Comparison of ENCODE assay signal across 8 mouse cellular contexts in the genomic region with DNA sequence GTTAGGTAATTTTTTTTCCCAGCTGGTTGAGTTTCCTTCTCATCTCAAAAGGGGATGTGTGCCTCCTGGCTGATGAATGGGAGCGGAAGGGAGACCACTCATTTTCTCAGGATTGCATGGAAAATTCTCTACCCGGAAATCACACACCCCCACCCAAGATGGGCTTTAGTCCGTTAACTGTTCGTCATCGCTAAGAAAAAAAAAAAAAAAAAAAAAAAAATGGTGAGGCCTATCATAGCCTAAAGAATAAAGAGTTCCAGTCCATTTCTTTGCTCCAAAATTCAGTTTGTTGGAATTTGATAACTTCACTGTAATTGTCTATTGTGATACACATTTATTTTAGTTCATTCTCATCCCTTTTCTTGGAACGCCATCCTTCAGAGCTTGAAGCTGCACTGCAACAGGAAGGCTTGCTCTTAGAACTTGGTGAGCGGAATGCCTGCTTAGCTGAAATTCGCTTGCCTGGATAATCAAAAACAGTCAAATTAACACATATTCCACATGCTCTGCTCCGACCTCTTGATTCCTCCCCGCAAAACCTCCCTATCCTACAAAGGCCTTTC. TPM values are rescaled to one million over a fixed set of nuclear protein-coding genes. Genes with fewer than 3 reads are reported as not detected.
DNase-seq lines count a peak whose midpoint lies in the region; ATAC-seq and TF ChIP-seq lines count a peak whose summit lies in the region.

No protein-coding gene starts in this region.

- intact Hi-C loops in left cerebral cortex, adult 2 months (cut with DNase I) = loop anchor here (2.0 to 10.0 kb wide), 2 partner anchors 129 to 257 kb away; partner anchors contain the start of gene Zc3h8
- intact Hi-C loops in left cerebral cortex, postnatal 25 days (cut with DNase I) = loop anchor here (10.0 kb wide), 1 partner anchor 427 kb away; no protein-coding TSS in a partner anchor

- no peaks in the 10 kb centered on the region for H3K27me3 ChIP-seq in embryonic facial prominence, embryonic 15.5 days
- H3K27me3 ChIP-seq in limb, embryonic 11.5 days (ENCODE audit: control insufficient read depth, insufficient read depth, low read length) = no peaks in the 10 kb centered on the region
- H3K27me3 ChIP-seq in neural tube, embryonic 14.5 days (ENCODE audit: control insufficient read depth, insufficient read depth, low read length) = no peaks in the 10 kb centered on the region

- peak overlapping the region; percentile 89 for H3K27ac ChIP-seq in left cerebral cortex, adult 2 months
- H3K27ac ChIP-seq in embryonic facial prominence, embryonic 15.5 days (replicated peaks) = peak overlapping the region; percentile 93
- peak overlapping the region; percentile 84; the same call in 1 of the 2 replicates for H3K27ac ChIP-seq in limb, embryonic 11.5 days (replicated peaks; ENCODE audit: low read depth, low read length)
- H3K27ac ChIP-seq in neural tube, embryonic 14.5 days (ENCODE audit: low read depth, low read length) = peak overlapping the region; percentile 89

- peaks cover 18% of the 10 kb centered on the region for H3K4me1 ChIP-seq in embryonic facial prominence, embryonic 15.5 days
- H3K4me1 ChIP-seq in limb, embryonic 11.5 days (ENCODE audit: control insufficient read depth, insufficient read depth, low read length) = peaks cover 6% of the 10 kb centered on the region
- H3K4me1 ChIP-seq in neural tube, embryonic 14.5 days (ENCODE audit: control insufficient read depth, insufficient read depth, low read length) = peaks cover 8% of the 10 kb centered on the region

- DNase-seq in left cerebral cortex, adult 2 months (ENCODE audit: extremely low spot score in 1 of 2, low spot score in 2 of 2) = no peak
- DNase-seq in left cerebral cortex, postnatal 25 days (ENCODE audit: low spot score in 2 of 2) = no peak
- no peak for DNase-seq in limb, embryonic 11.5 days (ENCODE audit: low spot score)
- no peak for DNase-seq in spleen, postnatal 14 days (ENCODE audit: low spot score in 2 of 2)
- no peak for DNase-seq in adrenal gland, postnatal 14 days
- DNase-seq in cerebellum, adult 11 months = no peak

- H3K4me3 ChIP-seq in left cerebral cortex, adult 2 months = peak overlapping the region; percentile 80
- peak overlapping the region; percentile 78 for H3K4me3 ChIP-seq in embryonic facial prominence, embryonic 15.5 days (replicated peaks)
- peak overlapping the region; percentile 90 for H3K4me3 ChIP-seq in limb, embryonic 11.5 days (ENCODE audit: low read depth, low read length)
- H3K4me3 ChIP-seq in neural tube, embryonic 14.5 days (ENCODE audit: low read depth, low read length) = peak overlapping the region; percentile 100

- WGBS in embryonic facial prominence, embryonic 15.5 days = 39% methylated on average over 10 of the region's 10 CpGs
- WGBS in limb, embryonic 11.5 days = 42% methylated on average over 10 of the region's 10 CpGs
- 48% methylated on average over 10 of the region's 10 CpGs for WGBS in neural tube, embryonic 14.5 days

- peak; percentile 78 for ATAC-seq in embryonic facial prominence, embryonic 15.5 days (ENCODE audit: insufficient number of reproducible peaks, low FRiP score, low TSS enrichment, low read depth)
- peak; percentile 80; the same call in 1 of the 2 replicates for ATAC-seq in limb, embryonic 11.5 days (ENCODE audit: insufficient number of reproducible peaks, low FRiP score, low TSS enrichment, low read depth)
- ATAC-seq in neural tube, embryonic 14.5 days (ENCODE audit: low read depth) = peak; percentile 89

- H3K36me3 ChIP-seq in embryonic facial prominence, embryonic 15.5 days = peaks cover 16% of the 10 kb centered on the region
- H3K36me3 ChIP-seq in limb, embryonic 11.5 days (ENCODE audit: control insufficient read depth, insufficient read depth, low read length) = 0 out of 2 replicates have a peak, but pooled peaks cover 4% of the 10 kb centered on the region
- H3K36me3 ChIP-seq in neural tube, embryonic 14.5 days (ENCODE audit: control insufficient read depth, insufficient read depth, low read length) = peaks cover 2% of the 10 kb centered on the region; the same call in 1 of the 2 replicates

- H3K4me2 ChIP-seq in embryonic facial prominence, embryonic 15.5 days (replicated peaks) = peak overlapping the region; percentile 63
- H3K4me2 ChIP-seq in limb, embryonic 11.5 days (ENCODE audit: low read depth, severe bottlenecking) = peak overlapping the region; percentile 49
- peak overlapping the region; percentile 75 for H3K4me2 ChIP-seq in neural tube, embryonic 14.5 days (ENCODE audit: low read depth, low read length)

- H3K9me3 ChIP-seq in embryonic facial prominence, embryonic 15.5 days (replicated peaks) = no peaks in the 10 kb centered on the region
- H3K9me3 ChIP-seq in limb, embryonic 11.5 days (ENCODE audit: control insufficient read depth, low read length) = no peaks in the 10 kb centered on the region
- H3K9me3 ChIP-seq in neural tube, embryonic 14.5 days (ENCODE audit: control insufficient read depth, low read length) = no peaks in the 10 kb centered on the region

- TF ChIP-seq CTCF in left cerebral cortex, adult 2 months (IDR thresholded peaks at IDR 0.05) = no peak

- no peak overlapping the region for H3K9ac ChIP-seq in embryonic facial prominence, embryonic 15.5 days
- peak overlapping the region; percentile 99 for H3K9ac ChIP-seq in limb, embryonic 11.5 days (ENCODE audit: low read length)
- H3K9ac ChIP-seq in neural tube, embryonic 14.5 days (replicated peaks; ENCODE audit: low read depth, low read length) = peak overlapping the region; percentile 95

RNA-seq across cellular contexts. Expression of gene Anapc1, which starts 0.4 kb away (rescaled TPM):
- total RNA-seq in left cerebral cortex, adult 2 months (2021) = 10 to 100 TPM; 60.5 to 65.4 TPM
- total RNA-seq in left cerebral cortex, postnatal 25 days (2021) = 10 to 100 TPM; 59.3 to 67.9 TPM
- 52.0 and 55.4 TPM in 2 replicates for polyA plus RNA-seq in embryonic facial prominence, embryonic 15.5 days (2015; fragmentation: Nextera tagmentation; extraction: Ambion mirVana)
- polyA plus RNA-seq in limb, embryonic 11.5 days (2014; fragmentation: Nextera tagmentation; extraction: Ambion mirVana) = 99.7 and 103 TPM in 2 replicates
- 57.0 and 58.0 TPM in 2 replicates for polyA plus RNA-seq in neural tube, embryonic 14.5 days (2014; fragmentation: Nextera tagmentation; extraction: Ambion mirVana)
- total RNA-seq in adrenal gland, postnatal 14 days (2021) = 75.0 and 76.9 TPM in 2 replicates

RNA-seq across cellular contexts. Expression of gene Mertk, which starts 11.1 kb away (rescaled TPM):
- total RNA-seq in left cerebral cortex, adult 2 months (2021) = 10 to 100 TPM; 29.6 to 35.1 TPM
- total RNA-seq in left cerebral cortex, postnatal 25 days (2021) = 10 to 100 TPM; 32.3 to 36.8 TPM
- 10.2 and 10.3 TPM in 2 replicates for polyA plus RNA-seq in embryonic facial prominence, embryonic 15.5 days (2015; fragmentation: Nextera tagmentation; extraction: Ambion mirVana)
- polyA plus RNA-seq in limb, embryonic 11.5 days (2014; fragmentation: Nextera tagmentation; extraction: Ambion mirVana) = 22.5 and 23.8 TPM in 2 replicates
- polyA plus RNA-seq in neural tube, embryonic 14.5 days (2014; fragmentation: Nextera tagmentation; extraction: Ambion mirVana) = 1.4 and 2.7 TPM in 2 replicates
- 11.7 and 14.0 TPM in 2 replicates for total RNA-seq in adrenal gland, postnatal 14 days (2021)
